Mouse (Mus musculus) A20 (cell line): ENCODE results near the gene Cfap97.

ENCODE experiments used
- DNase-seq: peaks from one replicate; pipeline ENCODE4 v3.0.0-alpha.2; 2011; ENCODE audit warnings: low read depth, low spot score

Gene Cfap97

DNA sequence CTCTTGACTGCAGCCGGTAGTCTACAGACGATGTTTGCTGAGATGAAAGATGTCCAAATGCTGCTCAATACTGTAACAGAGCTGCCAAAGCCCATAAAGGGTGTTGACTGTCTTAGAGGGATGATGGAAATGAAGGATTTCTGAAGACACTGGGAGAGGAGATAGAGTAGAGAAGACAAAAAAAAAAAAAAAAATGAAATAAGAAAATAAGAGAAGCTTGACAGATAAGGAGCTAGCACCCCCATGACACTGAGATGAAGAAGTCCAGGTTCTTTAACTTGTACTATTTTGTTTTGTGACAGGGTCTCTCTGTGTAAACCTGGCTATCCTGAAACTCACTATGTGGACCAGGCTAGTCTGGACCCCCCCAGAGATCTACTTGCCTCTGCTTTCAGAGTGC lies 1.5 kb downstream of the Cfap97 start:
- DNase-seq, result no peak

- peak; percentile 98 for DNase-seq
Measured at GRCm38 (mm10) chr8:46162953-46163869, 11.6 kb downstream of the Cfap97 start.

GRCm38 (mm10) chr8:46163870-46164190 lies 12.3 kb downstream of the Cfap97 start:
- no peak for DNase-seq

GRCm38 (mm10) chr8:46173651-46174050 lies 22.1 kb downstream of the Cfap97 start:
- no peak for DNase-seq

DNA sequence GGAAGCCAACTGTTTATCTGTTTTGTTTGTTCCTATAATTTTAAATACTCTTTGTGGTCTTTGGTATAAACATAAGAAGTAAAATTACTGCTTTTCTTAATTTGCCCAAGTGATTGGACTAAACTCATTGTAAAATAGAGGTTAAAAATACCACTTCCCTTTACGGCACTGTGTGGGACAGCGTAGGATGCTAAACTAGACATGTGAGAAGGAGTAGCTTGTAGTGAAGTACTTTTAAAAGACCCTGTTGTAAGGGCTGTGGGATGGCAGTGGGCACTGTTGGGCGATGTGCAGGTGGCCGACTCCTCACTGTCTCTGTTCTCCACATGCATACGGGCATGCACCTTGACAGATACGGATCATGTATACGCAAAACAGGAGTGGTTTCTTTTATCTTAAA lies 28.6 kb downstream of the Cfap97 start:
- no peak for DNase-seq

DNA sequence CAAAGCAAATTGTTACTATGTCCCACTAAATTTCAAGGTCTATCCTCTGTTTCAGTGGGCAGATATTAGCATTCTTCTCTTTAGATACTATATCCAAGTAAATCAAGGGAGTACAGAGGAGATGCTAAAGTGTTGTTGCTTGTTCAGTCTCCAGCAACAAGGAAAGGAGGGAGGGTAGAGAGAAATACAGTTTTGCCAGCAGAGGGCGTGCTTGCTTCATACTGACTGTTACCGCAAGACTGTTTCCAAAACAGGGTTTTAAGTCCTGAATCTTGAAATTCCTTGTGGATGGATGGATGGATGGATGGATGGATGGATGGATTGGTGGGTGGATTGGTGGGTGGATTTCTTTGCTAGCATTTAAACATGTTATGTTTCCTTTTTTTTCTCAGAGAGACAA lies 33.8 kb downstream of the Cfap97 start:
- DNase-seq, result peak; percentile 72

DNA sequence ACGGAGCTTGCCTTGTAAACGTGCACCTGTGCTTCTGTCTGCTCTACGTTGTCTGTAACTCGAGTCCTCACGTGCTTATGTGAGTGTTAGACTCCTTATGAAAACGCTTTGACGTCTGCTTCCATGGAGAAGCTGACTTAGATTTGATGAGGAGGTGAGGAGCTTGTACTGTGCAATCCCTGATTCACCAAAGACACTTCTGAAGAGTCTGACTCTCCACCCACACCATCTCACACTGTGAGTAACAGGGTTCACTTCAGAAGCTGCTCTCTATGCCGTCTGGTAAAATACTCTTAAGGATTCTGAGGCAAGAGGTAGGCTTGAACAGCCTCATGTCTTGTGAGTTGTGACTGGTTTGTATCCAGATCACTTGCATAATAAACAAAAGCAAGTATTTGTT lies 41.5 kb downstream of the Cfap97 start:
- no peak for DNase-seq

DNA sequence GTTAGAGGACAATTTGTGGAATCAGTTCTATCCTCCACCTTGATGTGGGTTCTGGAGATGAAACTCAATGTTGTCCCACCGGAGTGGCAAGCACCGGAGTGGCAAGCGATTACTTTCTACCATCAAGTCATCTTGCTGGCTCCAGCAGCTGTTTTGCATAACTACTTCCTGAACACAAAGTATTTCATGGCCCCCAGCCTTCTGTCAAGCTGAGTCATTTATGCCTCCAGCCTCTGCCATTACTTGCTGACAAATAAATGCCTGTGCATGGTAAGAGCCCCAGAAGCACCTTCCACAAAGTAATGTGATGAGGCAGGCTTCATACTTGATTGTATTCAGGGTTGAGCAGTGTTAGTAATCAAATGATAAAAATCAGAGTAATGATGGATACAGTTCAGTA lies 45.3 kb downstream of the Cfap97 start:
- DNase-seq, result peak; percentile 47

DNA sequence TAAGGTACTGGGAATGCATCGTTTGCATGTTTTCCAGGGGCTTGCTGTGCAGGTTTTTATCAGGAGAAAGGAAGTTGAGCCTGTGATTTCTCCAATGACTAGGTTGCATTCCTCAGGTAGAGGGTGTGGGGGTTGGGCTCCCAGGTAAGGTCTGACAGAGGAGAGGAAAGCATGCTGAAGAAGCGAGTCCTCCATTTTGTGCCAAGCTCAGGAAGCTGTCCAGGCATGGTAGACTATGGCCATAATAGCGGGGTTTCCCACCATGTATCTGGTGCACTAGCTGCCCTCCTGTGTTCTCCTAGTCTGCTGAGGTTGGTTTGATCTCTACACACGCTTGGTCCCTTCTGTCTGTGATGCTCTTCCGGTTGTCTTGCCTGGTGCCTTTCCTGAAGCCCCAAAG lies 46.1 kb downstream of the Cfap97 start:
- DNase-seq, result no peak

- DNase-seq, result peak; percentile 30
Measured at GRCm38 (mm10) chr8:46202350-46202749, 50.8 kb downstream of the Cfap97 start.

DNA sequence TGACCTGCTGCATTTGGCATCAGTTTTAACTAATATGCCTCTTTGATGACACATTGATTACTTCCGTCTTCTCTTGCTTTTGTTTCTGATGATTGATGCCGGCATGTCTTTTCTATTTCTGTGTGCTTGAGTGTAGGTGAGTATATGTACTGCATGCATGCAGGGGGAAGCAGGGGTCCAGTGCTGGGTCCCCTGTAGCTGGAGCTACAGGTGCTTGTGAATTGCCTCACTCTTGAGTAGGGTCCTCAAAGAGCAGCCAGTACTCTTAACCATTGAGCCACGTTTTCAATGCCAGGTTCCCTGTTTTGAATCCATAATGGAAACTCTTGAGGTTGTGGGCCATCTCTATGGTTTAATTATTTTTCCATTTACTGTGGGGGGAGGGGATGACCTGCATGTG lies 52.7 kb downstream of the Cfap97 start:
- no peak for DNase-seq

DNA sequence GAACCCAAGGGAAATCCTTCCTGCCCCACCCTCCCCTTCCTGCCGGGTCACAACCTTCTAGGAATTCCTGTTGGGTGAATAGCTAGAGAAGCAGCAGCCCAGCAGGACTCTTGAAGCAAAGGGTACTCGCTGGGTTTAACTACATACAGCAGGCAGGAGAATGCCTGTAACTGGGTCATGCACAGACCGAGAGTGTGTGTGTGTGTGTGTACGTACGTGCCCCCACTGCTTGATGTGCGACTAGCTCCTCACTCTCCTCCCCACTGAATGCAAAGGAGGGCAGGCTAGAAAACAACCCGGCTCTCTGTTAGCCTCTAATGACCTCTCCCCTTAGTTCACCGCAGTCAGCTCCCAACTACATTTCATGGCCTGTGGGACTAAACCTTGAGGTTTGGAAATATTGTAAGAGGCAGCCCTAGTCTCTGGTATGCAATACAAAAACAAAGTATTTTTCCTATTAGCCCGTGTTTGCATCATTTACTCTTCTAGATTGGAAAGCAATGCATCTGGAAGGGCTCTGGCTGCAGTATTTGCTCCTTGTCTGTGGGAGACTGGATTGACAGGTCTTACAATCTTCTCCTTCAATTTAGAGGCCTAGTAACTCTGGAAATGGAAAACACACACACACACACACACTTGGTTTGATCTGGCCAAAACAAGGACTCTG lies 53.5 kb downstream of the Cfap97 start:
- DNase-seq, result no peak

DNA sequence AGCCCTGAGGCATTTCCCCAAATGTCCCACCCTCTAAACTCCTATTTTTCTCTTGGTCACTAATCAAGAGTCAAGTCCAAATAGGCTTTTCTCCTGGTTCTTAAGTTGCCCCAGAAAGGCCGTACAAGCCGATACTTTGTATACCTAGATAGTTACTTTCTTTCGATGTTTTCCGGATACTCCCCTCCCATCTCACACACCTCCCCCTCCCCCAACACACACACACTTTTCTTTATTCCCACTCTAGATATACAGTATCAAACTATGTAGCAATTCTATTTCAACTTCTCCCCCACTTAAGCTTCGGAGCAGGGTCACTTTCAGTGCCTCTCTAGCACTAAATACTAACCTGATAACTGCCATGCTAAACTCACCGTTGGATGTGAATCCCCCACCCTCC lies 54.5 kb downstream of the Cfap97 start:
- DNase-seq, result no peak

GRCm38 (mm10) chr8:46208354-46208753 lies 56.8 kb downstream of the Cfap97 start:
- no peak for DNase-seq

DNA sequence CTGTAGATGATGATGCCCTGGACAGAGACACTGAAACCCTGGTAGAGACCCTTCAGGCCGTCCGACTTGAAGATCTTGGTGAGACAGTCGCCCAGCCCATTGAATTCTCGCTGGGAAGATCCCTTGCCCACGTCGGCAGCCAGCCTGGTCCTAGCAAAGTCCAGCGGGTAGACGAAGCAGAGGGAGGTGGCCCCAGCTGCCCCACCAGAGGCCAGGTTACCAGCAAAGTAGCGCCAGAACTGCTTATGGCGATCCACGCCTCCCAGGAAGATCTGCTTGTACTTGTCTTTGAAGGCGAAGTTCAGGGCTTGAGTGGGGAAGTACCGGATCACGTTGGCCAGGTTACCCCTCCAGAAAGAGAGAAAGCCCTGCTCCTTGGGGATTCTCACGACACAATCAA lies 57.5 kb downstream of the Cfap97 start:
- DNase-seq, result no peak

DNA sequence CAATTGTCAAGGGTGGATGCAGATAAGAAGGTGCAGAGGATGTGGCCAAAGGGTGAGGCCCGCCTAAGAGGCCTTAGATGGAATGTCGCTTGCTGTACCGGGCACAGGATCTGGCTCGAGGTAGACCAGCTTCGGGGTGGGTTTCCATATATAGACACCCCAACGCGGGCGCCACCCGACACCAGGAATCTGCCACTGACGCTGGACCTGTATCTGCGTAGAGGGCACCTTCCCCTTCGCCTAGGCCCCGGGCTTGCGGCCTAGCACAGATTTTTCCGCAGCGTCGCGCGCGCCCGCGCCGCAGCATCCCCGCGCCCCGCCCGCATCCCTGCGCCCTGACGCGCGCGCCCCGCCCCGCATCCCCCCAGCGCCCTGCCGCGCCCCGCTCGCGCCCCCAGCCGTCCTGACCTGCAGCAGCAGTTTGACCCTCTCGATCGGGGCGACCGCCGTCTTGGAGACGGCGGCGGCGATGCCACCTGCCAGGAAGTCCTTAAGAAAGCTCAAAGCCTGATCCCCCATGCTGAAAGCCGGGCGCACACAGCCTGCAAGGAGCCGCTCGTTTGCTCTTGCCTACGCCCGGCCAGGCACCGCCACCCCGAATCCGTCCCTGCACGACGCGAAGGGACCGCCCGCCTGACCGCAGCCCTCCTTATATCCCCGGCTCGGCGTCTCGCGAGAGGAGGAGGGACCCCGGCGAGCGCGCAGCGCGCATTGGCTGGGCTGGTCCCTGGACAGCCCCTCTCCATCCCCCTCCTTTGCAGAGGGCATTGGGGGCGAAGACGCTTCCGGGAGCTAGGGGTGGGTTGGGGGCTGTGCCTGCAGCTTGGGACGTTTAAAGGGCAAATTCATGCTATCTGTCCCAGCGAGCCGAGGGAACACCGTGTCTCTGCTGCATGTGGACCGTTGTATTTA lies 59.1 kb downstream of the Cfap97 start, which contains the start of gene Slc25a4:
Slc25a4 (minus strand) TSS at position 881 of the 912 bp plus-strand sequence.
- DNase-seq, result peak; percentile 97

DNA sequence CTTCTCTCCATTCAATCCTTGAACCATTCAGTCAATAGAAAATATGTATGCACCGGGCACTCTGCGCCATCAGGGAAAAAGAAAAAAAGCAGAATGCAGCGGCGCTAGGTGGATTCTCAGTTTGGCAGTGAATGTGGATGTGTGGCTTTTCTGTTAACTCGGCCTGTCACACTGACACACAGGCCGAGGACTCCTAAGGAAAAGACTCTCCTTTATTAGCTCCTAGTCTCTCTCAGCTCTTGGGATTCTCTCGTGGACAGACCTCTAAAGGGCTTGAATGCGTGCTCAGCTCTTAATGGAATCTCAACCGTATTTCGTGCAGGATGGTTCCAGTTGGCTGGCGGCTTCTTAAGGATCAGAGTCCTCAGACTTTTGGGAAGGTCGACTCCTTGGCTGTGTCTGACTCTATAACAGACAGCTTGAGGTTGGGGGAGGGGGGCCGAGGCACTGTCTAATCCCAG lies 60.1 kb downstream of the Cfap97 start:
- DNase-seq, result no peak

- no peak for DNase-seq
Measured at GRCm38 (mm10) chr8:46212194-46212593, 60.6 kb downstream of the Cfap97 start.

DNA sequence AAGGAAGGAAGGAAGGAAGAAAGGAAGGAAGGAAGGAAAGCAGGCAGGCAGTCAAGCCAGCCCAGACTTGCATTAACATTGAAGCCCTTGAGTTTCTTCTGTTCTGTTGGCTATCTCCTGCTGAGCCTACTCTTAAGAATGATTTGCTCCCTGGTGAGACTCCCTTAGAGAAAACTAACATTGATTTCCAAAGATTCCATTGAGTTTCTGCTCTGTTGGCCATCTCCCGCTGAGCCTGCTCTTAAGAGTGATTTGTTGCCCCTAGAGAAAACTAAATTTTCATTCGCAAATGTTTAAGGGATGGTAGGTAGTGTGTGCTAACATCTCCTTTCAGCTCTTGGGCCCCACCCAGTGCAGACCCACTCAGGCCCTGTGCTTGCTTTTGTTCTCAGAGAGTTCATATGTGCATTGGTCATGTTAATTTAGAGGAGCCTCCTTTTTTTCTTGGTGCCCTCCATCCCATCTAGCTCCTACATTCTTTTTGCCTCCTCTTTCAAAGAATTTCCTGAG lies 62.5 kb downstream of the Cfap97 start:
- no peak for DNase-seq

GRCm38 (mm10) chr8:46216838-46217237 lies 65.3 kb downstream of the Cfap97 start:
- no peak for DNase-seq

- DNase-seq, result no peak
Measured at GRCm38 (mm10) chr8:46220566-46220965, 69.0 kb downstream of the Cfap97 start.

GRCm38 (mm10) chr8:46225501-46225900 lies 73.9 kb downstream of the Cfap97 start:
- no peak for DNase-seq
